Mouse (Mus musculus) erythroblast, embryonic 14.5 days (primary cell): ENCODE data around the gene Gm44973.

Experiments
- GATA1 ChIP-seq: IDR thresholded peaks from 2 replicates; pipeline ENCODE4 v1.6.1; 2012; ENCODE audit warnings: low read length, inconsistent platforms, mixed read lengths
- TAL1 ChIP-seq: IDR thresholded peaks from 3 replicates; pipeline ENCODE4 v1.6.1; 2012; ENCODE audit warnings: low read length, inconsistent platforms, mixed read lengths

GRCm38 (mm10) chr7:4976832-4977231, 38.5 kb upstream of the Gm44973 start:
- TF ChIP-seq TAL1 (no peak), GATA1 (no peak)
